Mouse (Mus musculus): ENCODE data around the gene Eif4e3. TPM values are rescaled to one million over a fixed set of nuclear protein-coding genes. Genes with fewer than 3 reads are reported as not detected.

Eif4e3 gene
- polyA plus RNA-seq, 1 experiment from 2014 or later: 26.1 TPM

DNA sequence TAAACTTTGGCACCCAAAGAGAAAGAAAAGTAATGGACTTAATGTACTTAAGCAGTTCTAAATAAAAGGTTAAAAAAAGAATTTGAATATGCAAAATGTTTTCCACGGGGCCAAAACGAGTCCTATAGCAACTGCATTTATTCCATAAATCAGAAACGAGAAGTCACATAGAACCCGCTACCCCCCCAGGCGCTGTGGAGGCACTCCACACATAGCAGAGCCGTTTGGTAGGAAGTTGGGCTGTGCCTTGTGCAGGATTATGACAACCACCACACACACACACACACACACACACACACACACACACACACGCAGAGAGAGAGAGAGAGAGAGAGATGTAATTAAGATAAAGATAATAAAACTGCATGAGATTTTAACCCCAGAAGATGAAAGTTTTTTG, 46.1 kb downstream of the Eif4e3 start:
- ATAC-seq (ENCODE audit: low read depth): no peak
- no peak overlapping the region for H3K27ac ChIP-seq (ENCODE audit: low read length)
- peaks cover 3% of the 10 kb centered on the region for H3K4me1 ChIP-seq (replicated peaks; ENCODE audit: control insufficient read depth, insufficient read depth, low read length)

DNA sequence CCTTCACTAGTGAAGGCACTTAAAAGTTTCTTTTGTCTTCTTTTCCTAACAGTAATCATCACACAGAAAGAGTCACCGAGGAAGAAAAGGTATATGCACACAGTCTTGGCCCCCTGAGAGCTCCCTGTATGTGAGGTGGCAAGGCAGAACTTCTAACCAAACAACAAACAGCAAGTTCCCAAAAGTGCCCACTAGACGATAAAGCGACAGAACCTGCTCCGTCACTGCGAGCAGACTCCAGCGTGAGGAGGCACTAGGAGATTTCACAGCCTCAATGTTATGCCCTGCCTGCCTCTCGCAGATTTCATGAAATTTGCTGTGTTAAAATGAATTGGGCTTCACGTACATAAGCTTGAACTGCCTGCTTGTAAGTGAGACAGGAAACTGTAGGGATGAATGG, 46.6 kb downstream of the Eif4e3 start:
- WGBS: 42% methylated on average over 8 of the region's 8 CpGs
- no peaks in the 10 kb centered on the region for H3K27me3 ChIP-seq (ENCODE audit: control insufficient read depth, insufficient read depth, low read depth, low read length)
- no peak for ATAC-seq (ENCODE audit: low read depth)
- H3K4me1 ChIP-seq (replicated peaks; ENCODE audit: control insufficient read depth, insufficient read depth, low read length): peaks cover 2% of the 10 kb centered on the region
- H3K4me3 ChIP-seq (ENCODE audit: low read length): no peak overlapping the region
- H3K9ac ChIP-seq (ENCODE audit: low read length): no peak overlapping the region
- H3K36me3 ChIP-seq (ENCODE audit: control insufficient read depth, insufficient read depth, low read length): no peaks in the 10 kb centered on the region
- no peaks in the 10 kb centered on the region for H3K9me3 ChIP-seq (ENCODE audit: control insufficient read depth, low read length)
- H3K27ac ChIP-seq (ENCODE audit: low read length): no peak overlapping the region
- H3K4me2 ChIP-seq (ENCODE audit: low read depth, low read length): no peak overlapping the region

More for the DNA sequence above, 46.1 kb downstream of the Eif4e3 start:
- no peak overlapping the region for H3K9ac ChIP-seq (ENCODE audit: low read length)
- H3K4me3 ChIP-seq (ENCODE audit: low read length): no peak overlapping the region
- 53% methylated on average over 7 of the region's 7 CpGs for WGBS
- H3K27me3 ChIP-seq (ENCODE audit: control insufficient read depth, insufficient read depth, low read depth, low read length): no peaks in the 10 kb centered on the region
- H3K36me3 ChIP-seq (ENCODE audit: control insufficient read depth, insufficient read depth, low read length): no peaks in the 10 kb centered on the region
- no peaks in the 10 kb centered on the region for H3K9me3 ChIP-seq (ENCODE audit: control insufficient read depth, low read length)
- H3K4me2 ChIP-seq (ENCODE audit: low read depth, low read length): no peak overlapping the region

DNA sequence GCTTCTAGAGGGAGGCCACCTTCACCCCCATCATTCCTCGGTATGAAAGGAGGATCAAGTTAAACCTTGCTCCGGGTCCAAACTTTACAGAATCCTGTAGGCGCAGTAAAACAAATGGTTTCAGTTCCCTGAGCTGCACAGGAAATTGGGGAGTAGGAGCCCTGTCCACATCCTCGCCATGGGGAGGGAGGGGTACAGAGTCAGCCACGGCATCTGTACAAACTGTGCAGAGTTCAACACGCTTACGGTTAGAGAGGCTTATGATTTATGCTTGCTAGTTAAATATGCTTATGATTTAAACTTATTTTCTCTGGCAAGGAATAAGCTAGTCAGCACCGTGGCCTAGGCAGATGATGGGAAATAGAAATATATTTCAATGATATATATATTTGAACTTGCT, 47.1 kb downstream of the Eif4e3 start:
- Histone ChIP-seq H3K27ac (ENCODE audit: low read length) (no peak overlapping the region), H3K4me1 (replicated peaks; ENCODE audit: control insufficient read depth, insufficient read depth, low read length) (peaks cover 2% of the 10 kb centered on the region), H3K27me3 (ENCODE audit: control insufficient read depth, insufficient read depth, low read depth, low read length) (no peaks in the 10 kb centered on the region), H3K4me2 (ENCODE audit: low read depth, low read length) (no peak overlapping the region), H3K36me3 (ENCODE audit: control insufficient read depth, insufficient read depth, low read length) (no peaks in the 10 kb centered on the region), H3K9me3 (ENCODE audit: control insufficient read depth, low read length) (no peaks in the 10 kb centered on the region), H3K9ac (ENCODE audit: low read length) (no peak overlapping the region), H3K4me3 (ENCODE audit: low read length) (no peak overlapping the region)
- WGBS: 29% methylated on average over 8 of the region's 8 CpGs
- ATAC-seq (ENCODE audit: low read depth): no peak

DNA sequence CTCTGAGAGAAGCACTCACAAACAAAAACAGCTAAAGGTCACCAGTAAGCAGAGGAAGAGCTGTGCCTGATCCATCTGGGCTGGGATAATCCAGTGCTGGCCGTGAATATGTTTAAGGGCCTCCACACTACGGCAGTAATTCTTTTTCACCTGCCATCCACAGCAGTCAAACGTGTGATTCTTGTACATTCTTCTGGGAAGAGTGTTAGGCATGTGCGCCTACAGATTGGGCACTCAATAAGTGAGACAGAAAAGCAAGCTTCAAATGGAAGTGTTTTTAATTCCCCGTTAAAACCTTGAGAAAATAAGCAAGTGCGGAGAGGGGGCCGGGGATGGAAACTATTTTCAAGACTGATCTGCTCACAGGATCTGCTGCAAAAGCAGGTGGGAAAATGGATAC, 48.7 kb downstream of the Eif4e3 start:
- H3K9me3 ChIP-seq (ENCODE audit: control insufficient read depth, low read length): no peaks in the 10 kb centered on the region
- H3K4me2 ChIP-seq (ENCODE audit: low read depth, low read length): no peak overlapping the region
- H3K27ac ChIP-seq (ENCODE audit: low read length): no peak overlapping the region
- no peak for ATAC-seq (ENCODE audit: low read depth)
- no peaks in the 10 kb centered on the region for H3K36me3 ChIP-seq (ENCODE audit: control insufficient read depth, insufficient read depth, low read length)
- H3K4me1 ChIP-seq (replicated peaks; ENCODE audit: control insufficient read depth, insufficient read depth, low read length): peaks cover 2% of the 10 kb centered on the region
- 61% methylated on average over 7 of the region's 7 CpGs for WGBS
- H3K4me3 ChIP-seq (ENCODE audit: low read length): no peak overlapping the region
- no peak overlapping the region for H3K9ac ChIP-seq (ENCODE audit: low read length)
- no peaks in the 10 kb centered on the region for H3K27me3 ChIP-seq (ENCODE audit: control insufficient read depth, insufficient read depth, low read depth, low read length)

DNA sequence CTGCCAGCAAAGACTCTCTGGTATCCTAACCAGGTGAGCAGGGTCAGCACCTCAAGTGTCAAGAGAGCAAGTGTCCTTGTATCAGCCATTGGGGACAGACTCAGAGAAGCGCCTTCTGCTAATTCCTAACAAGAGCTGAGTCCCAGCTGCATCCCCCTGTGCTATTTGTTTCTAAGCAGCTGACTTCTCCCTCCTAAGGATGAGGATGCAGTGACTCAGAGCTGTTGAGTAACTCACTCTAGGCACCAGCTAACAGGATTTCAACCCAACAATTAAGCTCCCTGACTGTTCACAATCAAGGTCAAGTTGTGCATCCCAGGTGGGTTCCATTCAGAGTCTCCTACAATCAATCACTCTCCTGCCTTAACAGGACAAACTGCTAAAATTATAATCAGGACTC, 49.2 kb downstream of the Eif4e3 start:
- Histone ChIP-seq H3K36me3 (ENCODE audit: control insufficient read depth, insufficient read depth, low read length) (no peaks in the 10 kb centered on the region), H3K9ac (ENCODE audit: low read length) (no peak overlapping the region), H3K4me3 (ENCODE audit: low read length) (no peak overlapping the region), H3K27me3 (ENCODE audit: control insufficient read depth, insufficient read depth, low read depth, low read length) (no peaks in the 10 kb centered on the region), H3K9me3 (ENCODE audit: control insufficient read depth, low read length) (no peaks in the 10 kb centered on the region), H3K4me1 (replicated peaks; ENCODE audit: control insufficient read depth, insufficient read depth, low read length) (peaks cover 2% of the 10 kb centered on the region), H3K27ac (ENCODE audit: low read length) (no peak overlapping the region), H3K4me2 (ENCODE audit: low read depth, low read length) (no peak overlapping the region)
- WGBS: 96% methylated on average over 1 of the region's 1 CpGs
- ATAC-seq (ENCODE audit: low read depth): no peak

DNA sequence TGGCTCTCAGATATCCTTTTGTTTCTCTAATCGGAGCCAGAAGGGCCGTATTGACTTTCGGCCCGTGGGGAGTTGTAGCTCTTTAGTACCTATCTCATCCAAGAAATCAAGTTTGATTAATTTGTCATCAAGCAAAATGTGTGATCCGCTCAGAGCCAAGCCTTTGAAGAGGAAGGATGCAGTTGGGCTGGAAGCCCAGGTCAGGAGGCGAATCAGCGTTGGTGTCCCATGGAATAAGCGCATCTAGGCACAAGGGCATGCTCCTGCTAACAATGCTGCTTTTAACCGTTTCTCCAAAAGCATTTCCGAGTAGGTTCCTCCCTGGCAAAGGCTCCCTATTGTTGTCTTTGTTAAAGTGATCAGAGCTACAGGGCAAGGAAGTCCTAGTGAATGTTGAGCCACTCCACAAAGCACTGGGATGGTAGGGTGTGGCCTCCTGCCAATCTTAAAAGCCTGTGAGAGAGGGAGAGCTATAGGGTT, 51.3 kb downstream of the Eif4e3 start:
- no peak overlapping the region for H3K4me3 ChIP-seq (ENCODE audit: low read length)
- no peak overlapping the region for H3K4me2 ChIP-seq (ENCODE audit: low read depth, low read length)
- H3K36me3 ChIP-seq (ENCODE audit: control insufficient read depth, insufficient read depth, low read length): no peaks in the 10 kb centered on the region
- no peaks in the 10 kb centered on the region for H3K27me3 ChIP-seq (ENCODE audit: control insufficient read depth, insufficient read depth, low read depth, low read length)
- WGBS: 32% methylated on average over 10 of the region's 10 CpGs
- H3K27ac ChIP-seq (ENCODE audit: low read length): no peak overlapping the region
- H3K9ac ChIP-seq (ENCODE audit: low read length): no peak overlapping the region
- no peaks in the 10 kb centered on the region for H3K9me3 ChIP-seq (ENCODE audit: control insufficient read depth, low read length)
- peak; percentile 71 for ATAC-seq (ENCODE audit: low read depth)
- H3K4me1 ChIP-seq (replicated peaks; ENCODE audit: control insufficient read depth, insufficient read depth, low read length): peaks cover 9% of the 10 kb centered on the region

DNA sequence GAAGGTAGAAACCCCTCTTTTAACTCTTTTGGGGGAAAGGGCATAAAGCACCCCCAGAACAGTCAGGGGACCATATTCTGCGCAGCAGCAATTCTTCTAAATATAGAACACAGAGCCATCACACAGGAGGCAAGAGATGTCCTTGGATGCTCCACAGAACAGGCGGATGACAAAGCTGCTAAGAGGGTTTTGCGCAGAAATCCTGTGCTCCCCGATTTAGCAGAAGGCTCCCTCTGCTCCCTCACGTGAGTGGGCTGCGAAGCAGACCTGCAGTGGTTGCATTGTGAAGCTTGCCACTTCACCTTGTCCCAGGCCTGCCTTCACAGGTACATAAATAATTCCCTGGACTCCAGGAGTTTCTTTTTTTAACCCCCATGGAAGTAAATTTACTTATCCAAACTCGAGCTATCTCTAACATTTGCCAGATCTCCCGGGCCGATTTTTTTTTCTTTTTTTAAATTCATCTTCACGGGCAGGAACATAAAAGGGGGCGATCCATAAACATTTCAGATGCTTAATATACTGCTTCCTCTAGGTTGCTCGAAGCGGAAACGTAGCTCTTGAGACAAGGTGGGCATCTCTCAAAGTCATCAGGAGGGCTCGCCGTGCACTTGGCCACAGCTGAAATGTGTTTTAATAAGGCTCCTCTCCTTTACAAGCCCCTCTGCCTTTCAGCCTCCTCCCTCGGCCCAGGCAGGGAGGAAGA, 51.9 kb downstream of the Eif4e3 start:
- H3K4me1 ChIP-seq (replicated peaks; ENCODE audit: control insufficient read depth, insufficient read depth, low read length): peaks cover 7% of the 10 kb centered on the region
- no peaks in the 10 kb centered on the region for H3K9me3 ChIP-seq (ENCODE audit: control insufficient read depth, low read length)
- no peaks in the 10 kb centered on the region for H3K27me3 ChIP-seq (ENCODE audit: control insufficient read depth, insufficient read depth, low read depth, low read length)
- no peak for ATAC-seq (ENCODE audit: low read depth)
- H3K4me3 ChIP-seq (ENCODE audit: low read length): no peak overlapping the region
- no peaks in the 10 kb centered on the region for H3K36me3 ChIP-seq (ENCODE audit: control insufficient read depth, insufficient read depth, low read length)
- H3K27ac ChIP-seq (ENCODE audit: low read length): no peak overlapping the region
- H3K9ac ChIP-seq (ENCODE audit: low read length): no peak overlapping the region
- 48% methylated on average over 17 of the region's 17 CpGs for WGBS
- no peak overlapping the region for H3K4me2 ChIP-seq (ENCODE audit: low read depth, low read length)

DNA sequence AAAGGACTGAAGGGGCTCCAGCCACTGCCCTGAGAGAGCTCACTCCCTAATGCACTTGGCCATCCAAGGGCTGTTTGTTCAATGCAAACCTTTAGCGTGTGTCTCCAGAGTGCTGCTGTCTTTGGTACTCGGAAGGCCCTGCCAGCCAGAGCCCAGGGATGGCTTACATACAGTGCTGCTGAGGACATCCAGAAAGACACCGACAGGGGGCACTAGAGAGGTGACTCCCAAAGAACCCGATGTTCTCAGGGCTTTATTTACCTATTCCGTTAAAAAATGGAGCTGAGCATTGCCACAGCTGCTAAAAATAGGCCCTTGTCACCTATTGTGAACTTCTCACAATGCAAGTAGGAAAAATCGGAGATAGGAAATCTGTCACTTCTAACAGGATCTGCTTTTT, 54.7 kb downstream of the Eif4e3 start:
- 34% methylated on average over 6 of the region's 6 CpGs for WGBS
- no peak for ATAC-seq (ENCODE audit: low read depth)

DNA sequence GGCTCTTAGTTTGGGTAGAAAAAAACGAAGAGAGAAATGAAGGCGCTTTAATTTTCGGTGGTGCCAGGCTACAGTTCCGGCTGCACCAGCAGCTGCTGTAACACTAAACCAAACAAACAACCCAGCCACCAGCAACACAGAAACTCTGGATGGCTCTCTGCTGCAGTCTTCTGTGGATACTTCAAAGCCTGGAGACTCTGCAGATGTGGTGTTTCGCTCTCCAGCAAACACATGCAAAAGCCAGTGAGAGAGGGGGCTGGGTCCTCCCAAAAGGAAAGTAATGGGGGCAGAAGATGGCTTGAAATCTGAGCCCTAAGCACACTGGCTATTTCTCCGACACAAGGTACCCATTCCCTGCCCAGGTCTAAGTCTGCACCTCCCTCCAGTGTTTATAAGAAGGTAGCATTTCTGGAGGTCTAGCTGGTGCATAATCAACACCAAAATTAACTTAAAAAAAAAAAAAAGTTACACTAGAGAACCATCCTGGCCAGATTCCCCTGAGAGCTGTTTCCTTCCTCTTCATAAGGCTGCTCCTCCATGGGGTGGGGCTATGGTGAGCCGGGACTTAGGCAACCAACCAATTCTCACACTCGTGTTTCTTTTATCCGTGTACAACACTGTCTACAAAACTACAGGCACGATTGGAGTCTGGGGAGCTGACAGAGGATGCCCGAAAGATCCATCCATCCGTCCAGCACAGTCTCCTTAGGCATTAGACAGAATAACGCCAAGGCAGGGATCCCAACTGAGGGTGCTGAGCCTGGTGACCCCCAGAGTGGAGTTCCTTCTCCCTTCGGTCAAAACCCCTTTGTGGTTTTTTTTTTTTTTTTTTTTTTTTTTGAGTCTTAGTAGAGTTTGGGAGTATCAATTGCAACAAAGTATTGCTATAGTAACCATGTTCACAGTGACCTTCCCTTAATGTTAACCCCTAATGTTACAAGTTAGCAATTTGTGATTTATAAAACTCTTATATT, 55.8 kb downstream of the Eif4e3 start:
- Histone ChIP-seq H3K27ac (ENCODE audit: low read length) (no peak overlapping the region), H3K4me1 (replicated peaks; ENCODE audit: control insufficient read depth, insufficient read depth, low read length) (peaks cover 9% of the 10 kb centered on the region), H3K4me2 (ENCODE audit: low read depth, low read length) (peak overlapping the region; percentile 4), H3K4me3 (ENCODE audit: low read length) (no peak overlapping the region), H3K27me3 (ENCODE audit: control insufficient read depth, insufficient read depth, low read depth, low read length) (no peaks in the 10 kb centered on the region), H3K36me3 (ENCODE audit: control insufficient read depth, insufficient read depth, low read length) (no peaks in the 10 kb centered on the region), H3K9ac (ENCODE audit: low read length) (no peak overlapping the region), H3K9me3 (ENCODE audit: control insufficient read depth, low read length) (no peaks in the 10 kb centered on the region)
- peak; percentile 56; the same call in 1 of the 2 replicates for ATAC-seq (ENCODE audit: low read depth)
- 23% methylated on average over 14 of the region's 14 CpGs for WGBS

More for the DNA sequence above, 54.7 kb downstream of the Eif4e3 start:
- Histone ChIP-seq H3K4me2 (ENCODE audit: low read depth, low read length) (no peak overlapping the region), H3K27ac (ENCODE audit: low read length) (no peak overlapping the region), H3K9ac (ENCODE audit: low read length) (no peak overlapping the region), H3K9me3 (ENCODE audit: control insufficient read depth, low read length) (no peaks in the 10 kb centered on the region), H3K36me3 (ENCODE audit: control insufficient read depth, insufficient read depth, low read length) (no peaks in the 10 kb centered on the region), H3K4me1 (replicated peaks; ENCODE audit: control insufficient read depth, insufficient read depth, low read length) (peaks cover 9% of the 10 kb centered on the region), H3K4me3 (ENCODE audit: low read length) (no peak overlapping the region), H3K27me3 (ENCODE audit: control insufficient read depth, insufficient read depth, low read depth, low read length) (no peaks in the 10 kb centered on the region)
